Mouse (Mus musculus): ENCODE data around the gene Lrp1.

Lrp1 gene

DNA sequence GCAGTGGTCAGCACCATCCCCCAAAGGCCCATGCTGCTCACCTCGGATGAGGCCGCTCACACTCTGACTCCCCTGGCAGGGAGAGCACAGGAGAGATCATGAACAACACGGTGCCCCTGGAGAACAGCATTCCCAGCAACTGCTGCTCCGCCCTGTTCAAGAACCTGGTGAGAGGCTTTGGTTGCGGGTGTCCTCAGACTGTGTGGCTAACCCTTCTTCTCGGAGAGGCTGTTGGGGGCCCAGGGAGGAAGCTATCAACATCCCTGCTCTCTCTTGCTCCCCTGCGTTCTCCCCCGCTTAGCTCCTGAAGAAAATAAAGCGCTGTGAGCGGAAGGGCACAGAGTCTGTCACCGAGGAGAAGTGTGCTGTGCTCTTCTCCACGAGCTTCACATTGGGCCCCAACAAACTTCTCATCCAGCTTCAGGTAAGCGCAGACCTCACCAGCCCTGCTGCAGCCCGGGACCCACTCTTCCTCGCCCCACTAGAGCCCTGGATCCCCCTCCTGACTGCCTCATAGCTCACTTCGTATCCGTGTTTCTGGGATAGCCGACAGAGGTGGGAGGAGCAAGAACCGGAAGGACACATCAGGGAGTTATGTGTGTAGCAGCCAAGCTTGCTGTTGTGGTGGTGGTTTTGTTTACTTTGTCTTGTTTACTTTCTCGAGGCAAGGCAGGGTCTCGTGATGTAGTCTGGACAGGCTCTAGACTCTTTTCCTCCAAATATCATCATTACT lies 32.1 kb upstream of the Lrp1 start:
- no peak for DNase-seq (ENCODE audit: inconsistent age in 2 of 2, low spot score in 1 of 2)

DNA sequence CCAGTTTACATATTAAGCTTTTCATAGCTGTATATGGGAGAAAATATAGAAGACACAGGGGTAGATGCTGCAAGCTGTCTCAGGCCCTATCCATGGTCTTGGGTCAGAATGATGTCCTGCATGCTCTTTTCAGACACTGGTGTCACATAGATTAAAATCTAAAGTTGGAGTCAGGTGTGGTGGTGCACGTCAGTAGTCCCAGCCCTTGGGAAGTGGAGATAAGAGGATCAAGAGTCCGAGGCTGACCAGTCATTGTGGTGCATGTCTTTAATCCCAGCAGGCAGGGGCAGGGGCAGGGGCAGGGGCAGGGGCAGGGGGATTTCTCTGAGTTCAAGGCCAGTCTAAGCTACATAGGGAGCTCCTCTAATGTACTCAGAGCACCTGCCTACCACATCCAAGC lies 24.8 kb upstream of the Lrp1 start:
- no peak for DNase-seq (ENCODE audit: inconsistent age in 2 of 2, low spot score in 1 of 2)

DNA sequence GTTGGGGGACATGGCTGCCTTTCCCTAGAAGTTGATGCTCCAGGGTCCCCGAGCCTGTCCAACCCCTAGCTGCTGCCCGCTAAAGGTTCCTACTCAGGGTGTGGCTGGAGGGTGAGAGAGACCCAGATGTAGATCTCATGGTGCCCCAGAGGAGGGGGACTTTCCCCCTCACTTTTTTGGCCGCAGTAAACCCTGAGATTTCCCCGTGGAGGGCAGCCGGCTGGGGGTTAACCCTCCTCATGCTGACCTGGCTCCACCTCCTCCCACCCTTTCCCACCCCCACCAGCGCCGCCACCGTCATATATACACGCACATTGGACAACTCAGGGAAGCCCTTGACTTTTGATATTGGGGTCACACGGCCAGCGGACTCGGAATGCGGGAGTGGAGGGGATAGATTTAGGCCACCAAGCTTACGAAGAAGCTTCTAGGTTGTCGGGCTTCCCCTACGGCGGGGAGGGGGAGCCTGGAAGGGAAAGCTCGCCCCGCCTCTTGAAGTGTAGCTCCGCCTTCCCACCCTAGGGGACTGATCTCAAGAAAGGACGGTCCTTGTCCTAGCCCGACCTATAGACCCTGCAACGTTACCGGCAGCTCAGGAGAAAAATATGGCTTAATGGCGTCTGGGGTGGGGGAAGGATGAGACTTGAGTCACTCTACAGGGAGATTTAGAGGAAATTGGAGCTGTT lies 22.7 kb upstream of the Lrp1 start:
- DNase-seq (ENCODE audit: inconsistent age in 2 of 2, low spot score in 1 of 2), result peak; percentile 88 to 96

DNA sequence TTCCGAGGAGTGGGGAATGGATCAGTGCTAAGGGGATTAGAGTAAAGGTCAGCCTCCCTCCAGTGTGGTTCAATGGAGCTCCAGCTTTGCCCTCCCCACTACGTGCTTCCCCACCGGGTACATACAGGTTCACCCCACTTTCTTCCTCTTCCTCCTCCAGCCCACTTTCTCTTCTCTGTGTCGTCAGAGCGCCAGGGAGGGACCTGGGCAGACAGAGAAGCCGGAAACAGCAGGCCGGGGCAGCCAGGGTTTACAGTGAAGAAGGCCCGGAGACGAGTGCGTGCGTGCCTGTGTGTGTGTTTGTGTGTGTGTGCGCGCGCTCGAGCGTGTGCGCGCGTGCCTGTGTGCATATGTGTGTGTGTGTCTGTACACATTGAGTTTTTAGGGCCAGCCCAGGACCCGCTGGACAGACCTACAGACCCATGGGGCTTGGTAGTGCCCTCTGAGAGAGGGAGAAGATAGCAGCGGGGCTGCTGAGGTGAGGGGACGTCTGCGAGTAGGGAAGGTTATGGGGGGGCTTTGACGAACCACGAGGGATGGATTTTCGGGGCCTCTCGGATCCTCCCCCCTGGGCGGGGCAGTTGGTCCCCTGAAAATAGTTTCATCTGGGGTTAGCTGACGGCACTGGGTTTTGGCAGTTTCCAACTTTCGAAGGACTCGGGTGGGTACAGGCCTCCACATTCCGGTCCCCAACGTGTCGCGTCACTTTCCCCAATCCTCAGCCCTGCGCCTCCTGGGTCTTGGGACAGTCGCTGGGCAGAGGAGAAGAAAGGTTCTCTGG lies 22.0 kb upstream of the Lrp1 start, which contains the start of gene Stat6:
Gene Stat6, plus strand, starts transcription at position 215 of the 781 bp plus-strand sequence.
- peak; percentile 88 to 95 for DNase-seq (ENCODE audit: inconsistent age in 2 of 2, low spot score in 1 of 2)

DNA sequence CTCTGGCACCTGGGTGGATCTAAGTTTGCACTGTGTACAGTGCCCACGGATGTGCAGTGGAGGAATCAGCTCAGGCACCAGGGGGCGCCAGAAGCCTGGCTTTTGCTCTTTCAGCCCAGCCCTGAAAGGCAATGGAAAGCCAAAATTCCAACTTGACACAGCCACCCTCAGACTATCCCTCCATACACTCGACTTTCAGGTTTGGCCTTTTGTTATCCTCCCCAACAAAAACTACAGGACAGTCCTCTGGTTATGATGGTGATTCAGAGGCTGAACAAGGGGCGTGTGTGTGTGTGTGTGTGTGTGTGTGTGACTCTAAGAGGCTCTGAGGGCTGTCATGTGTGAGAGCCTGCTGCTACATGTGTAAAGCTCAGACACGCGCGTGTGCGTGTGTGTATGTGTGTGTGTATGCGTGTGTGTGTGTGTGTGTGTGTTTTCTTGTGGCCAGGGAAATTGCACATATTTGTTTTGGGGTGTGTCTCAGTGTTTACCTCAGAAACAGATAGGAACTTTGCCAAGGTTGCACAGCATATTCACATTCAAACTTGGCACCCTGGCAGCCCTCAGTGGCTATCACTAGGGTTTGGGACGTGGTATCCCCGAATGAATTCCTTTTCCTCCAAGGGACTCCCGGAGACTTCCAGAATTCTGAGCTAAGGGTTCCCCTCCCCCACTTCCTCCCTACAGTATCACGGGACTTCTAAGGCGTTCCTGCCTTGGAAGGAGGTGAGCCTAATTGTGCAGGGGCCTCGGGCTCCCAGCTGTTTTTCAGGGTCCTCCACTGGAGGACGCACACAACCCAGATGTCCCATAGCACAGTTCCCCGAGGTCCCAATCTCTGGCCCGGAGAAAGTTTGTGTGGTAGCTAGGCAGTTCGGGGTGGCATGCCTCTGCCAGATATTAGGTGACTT lies 21.2 kb upstream of the Lrp1 start:
- peak; percentile 90 to 97 for DNase-seq (ENCODE audit: inconsistent age in 2 of 2, low spot score in 1 of 2)

DNA sequence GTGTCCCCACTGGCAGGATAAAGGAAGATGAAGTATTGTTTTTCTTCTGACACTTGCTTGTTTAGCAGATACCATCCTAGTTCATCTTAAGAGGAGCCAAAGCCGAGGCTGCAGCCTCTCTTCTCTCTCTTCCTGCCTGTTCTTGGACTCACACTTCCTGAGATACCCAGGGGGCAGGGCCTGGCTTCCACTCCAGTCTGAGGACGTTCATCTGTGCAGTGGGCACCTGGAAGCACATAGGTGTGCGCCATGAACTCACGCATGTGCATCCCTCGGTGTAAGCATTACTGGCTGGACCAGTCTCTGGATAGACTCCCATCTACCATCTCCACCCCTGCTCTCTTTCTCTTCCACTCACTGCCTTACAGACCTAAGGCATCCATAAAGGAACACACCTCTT lies 19.5 kb upstream of the Lrp1 start:
- no peak for DNase-seq (ENCODE audit: inconsistent age in 2 of 2, low spot score in 1 of 2)

DNA sequence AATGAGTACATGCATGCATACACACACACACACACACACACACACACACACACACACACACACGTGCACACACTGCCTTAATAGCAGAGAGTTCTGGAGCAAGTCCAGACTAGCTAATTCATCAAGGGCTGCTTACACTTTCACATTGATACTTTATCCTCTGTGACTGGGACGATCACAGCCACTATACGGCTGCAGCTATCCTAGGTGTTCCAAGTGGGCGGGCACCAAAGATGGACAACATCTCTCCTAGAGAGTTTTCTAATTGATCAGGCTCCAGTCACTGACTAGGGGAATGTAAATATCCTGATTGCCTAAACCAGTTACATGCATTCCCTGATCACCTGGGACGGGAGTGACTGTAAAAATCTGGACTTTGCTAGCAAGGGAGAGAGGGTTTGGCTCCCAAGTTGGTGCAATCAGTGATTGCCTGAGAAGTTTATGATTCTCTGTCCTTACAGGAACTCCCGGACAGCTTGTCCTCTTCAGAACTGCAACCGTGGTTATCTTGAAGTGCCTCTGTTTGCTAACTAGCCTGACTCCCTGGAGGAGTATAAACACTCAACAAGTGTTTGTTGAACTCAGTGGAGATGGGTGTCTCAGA lies 11.8 kb upstream of the Lrp1 start:
- DNase-seq (ENCODE audit: inconsistent age in 2 of 2, low spot score in 1 of 2), result no peak

DNA sequence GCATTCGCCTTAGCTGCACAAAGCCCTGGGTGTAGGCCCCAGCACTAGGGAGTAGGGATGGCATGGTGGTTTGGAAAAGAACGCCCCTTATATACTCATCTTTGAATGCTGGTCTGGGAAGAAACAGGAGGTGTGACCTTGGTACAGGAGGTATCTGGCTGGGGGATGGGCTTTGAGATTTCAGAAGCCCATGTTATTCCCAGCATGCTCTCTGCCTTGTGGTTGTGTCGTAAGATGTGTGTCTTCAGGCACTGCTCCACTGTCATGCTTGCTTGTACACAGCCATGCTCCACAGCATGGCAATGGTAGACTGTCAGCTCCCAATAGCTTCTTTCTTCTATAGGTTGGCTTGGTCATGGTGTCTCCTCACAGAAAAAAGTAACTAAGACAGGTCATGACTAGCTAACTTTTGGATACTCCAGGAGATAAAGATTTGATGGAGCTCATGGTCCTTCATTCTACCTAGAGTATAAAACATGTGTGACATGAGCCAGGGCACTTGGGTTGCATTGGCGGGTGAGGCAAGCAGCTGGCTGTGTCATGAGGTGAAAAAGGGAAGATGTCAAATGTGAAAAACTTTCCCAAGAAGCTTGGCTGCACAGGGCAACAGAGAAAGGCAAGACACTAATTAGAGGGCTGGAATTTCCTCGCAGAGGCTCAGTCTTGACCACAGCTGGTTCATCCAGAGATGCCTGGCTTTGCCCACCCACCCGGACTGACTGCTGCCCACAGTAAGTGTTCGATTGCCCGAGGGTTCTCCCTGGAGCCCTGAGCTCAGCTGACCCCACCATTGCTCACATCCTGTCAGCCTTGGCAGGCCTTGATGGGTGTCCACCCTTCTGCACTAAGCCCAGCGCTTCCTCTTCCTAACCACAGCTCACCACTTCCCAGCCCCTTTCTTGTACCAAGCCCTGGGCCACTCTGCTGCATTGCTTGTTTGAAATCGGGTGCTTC lies 10.6 kb upstream of the Lrp1 start:
- no peak for DNase-seq (ENCODE audit: inconsistent age in 2 of 2, low spot score in 1 of 2)

DNA sequence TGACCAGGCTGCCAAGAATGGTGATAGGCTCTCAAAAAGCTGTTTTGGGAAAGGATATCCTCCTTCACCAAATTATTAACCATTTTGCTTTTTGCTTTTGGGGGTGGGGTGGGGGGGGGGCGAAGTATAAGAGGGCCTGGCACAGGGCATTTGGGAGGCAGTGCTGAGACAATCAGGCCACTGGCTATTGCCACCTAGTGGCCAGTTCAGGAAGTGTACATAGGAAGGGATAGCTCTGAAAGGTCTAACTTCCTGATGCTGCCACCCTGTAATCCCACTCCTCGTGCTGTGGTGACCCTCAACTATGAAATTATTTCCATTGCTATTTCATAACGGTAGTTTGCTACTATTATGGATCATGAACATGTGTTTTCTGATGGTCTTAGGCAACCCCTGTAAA lies 5.5 kb upstream of the Lrp1 start:
- peak; percentile 45 to 74 for DNase-seq (ENCODE audit: inconsistent age in 2 of 2, low spot score in 1 of 2)

DNA sequence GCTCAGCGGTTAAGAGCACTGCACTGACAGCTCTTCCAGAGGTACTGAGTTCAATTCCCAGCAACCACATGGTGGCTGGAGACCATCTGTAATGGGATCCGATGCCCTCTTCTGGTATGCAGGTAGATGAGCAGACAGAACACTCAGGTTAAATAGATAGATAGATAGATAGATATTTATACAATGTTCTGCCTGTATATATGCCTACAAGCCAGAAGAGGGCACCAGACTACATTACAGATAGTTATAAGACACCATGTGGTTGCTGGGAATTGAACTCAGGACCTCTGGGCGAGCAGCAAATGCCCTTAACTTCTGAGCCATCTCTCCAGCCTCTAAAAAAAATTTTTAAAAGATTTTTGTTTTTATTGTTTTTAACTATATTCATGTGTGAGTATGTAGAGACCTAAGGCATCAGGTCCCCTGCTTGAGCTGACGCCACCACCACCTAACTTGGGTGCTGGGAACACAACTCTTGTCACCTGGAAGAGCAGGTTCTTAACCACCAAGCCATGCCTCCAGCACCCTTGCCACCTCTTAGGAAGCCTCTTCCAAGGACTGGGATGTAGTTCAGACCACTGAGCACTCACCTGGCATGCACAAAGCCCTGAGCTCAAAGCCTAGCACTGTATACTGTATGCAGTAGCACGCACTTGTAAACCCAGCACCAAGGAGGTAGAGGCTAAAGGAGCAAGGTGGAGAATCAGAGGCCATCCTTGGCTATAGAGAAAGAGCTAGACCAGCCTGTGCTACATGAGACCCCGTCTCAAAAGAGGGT lies 2.7 kb upstream of the Lrp1 start:
- no peak for DNase-seq (ENCODE audit: inconsistent age in 2 of 2, low spot score in 1 of 2)

DNA sequence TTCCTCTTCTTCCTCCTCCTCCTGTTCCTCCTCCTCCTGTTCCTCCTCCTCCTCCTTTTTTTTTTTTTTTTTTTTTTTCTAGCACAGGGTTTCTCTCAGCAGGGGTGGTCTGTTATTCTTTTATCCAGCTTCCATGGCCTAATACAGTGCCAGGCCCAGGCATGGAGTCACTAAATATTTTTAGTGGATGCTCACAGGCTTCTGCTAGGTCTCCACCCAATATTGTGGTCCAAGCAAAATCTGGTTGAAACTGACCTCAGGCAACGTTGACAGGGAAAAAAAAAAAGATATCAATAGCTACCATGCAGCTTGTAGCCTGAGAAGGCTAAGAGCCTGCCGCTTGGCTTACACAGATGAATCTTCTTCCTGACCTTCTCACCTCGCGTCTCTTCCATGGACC lies 1.7 kb upstream of the Lrp1 start:
- DNase-seq (ENCODE audit: inconsistent age in 2 of 2, low spot score in 1 of 2), result no peak

DNA sequence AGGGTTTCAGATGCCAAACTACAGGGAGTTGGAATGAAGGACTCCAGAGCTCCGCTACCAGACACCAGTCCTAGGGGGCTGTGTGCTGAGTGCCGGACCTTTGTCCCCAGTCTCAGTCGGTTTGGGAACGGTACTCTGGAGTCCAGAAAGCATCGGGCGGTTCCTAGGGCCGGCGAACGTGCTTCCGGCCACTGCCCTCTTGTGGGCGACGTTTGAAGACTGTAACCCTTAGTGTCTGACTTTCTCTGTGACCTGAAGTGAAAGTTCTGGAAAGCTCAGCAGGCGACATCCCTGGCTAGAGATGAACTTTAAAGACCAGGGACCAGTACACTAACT lies 1.1 kb upstream of the Lrp1 start:
- peak; percentile 88 to 96 for DNase-seq (ENCODE audit: inconsistent age in 2 of 2, low spot score in 1 of 2)

DNA sequence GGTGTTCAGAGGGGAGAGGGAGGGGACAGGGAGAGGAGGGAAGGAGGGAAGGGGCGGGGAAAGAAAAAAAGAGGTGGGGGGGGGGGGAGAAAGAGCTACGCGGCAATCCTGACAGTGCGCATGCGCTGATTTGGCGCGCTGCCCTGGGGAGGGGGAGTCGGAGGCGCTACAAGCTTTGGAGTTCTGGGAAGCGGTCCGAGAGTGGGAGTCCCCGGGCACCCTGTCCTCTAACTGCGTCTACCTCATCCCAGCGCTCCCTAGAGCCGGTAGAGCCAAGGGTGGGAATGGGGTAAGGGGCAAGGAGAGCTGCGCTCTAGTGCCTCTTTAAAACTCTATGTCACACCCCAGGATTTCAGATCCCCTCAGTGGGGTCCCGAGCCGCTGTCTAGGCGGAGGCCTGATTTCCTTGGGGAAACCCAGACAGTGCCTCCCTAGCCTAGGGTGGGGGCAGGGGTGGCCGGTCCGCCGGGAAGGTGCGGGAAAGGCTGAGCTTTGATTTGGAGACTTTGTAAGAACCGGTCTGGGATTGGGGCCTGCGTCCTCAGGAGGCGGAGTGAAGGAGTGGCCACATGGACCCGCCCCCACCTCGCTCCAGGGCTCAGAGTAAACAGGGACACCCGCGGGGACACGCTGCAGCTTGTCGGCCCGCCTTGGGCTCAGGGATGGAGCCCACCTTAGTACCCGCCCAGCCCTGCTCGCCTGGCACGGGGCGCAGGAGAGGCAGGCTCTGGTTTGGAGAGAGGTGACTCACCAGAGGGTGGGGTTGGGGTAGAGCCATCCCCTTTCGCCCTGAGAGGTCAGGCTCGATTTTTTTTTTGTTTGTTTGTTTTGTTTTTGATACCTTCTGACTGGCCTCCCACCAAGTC lies 476 bp upstream of the Lrp1 start:
- peak; percentile 95 to 98 for DNase-seq (ENCODE audit: inconsistent age in 2 of 2, low spot score in 1 of 2)

DNA sequence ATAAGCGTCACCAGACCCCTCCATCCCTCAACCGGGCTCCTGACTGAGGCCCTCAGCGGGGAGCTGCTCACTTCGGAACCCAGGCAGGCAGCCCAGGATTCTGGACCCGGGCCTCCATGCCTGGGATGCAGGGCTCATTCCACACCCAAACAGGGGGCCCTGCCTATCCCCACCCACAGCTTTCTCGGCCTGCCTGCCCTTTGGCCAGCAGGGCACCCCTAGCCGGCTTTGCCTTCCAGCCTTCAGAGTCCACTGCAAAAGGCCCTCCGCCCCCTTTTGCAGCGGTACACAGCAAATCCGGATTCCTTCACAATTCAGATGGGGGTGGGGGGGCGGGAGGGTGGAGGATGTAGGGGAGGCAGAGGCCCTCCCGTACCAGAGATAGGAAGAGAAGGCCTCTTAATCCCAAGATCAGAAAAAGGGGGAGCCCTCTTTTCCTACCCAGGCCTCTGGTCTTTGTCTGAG lies 975 bp downstream of the Lrp1 start:
- peak; percentile 41 to 68 for DNase-seq (ENCODE audit: inconsistent age in 2 of 2, low spot score in 1 of 2)

DNA sequence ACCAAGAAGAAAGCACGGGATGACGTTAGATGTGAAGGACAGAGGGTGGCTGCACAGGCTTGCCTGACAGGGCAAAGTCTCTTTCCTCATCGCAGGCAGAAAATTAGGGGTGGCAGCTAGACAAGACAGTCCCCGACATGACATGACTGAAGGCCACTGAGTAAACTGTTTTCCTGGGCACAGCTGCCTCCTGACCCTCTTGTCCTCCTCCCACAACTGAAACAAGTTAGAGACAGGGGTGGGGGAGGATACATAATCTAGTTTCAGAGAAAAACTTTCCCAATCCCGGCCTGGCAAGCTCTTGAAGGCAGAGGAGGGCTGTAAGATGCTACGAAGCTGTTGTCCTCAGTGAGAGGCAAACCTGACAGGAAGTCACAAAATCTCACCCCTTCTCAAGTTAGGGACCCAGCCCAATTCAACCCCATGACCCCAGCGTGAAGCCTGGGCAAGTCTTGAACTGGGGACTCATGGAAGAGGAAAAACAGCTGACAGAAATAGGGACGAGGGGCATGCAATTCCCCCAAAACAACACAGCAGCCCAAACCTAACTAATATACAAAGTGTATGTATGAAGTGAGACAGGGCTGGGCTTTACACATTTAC lies 1.7 kb downstream of the Lrp1 start:
- peak in 1 of 2 experiments; percentile 77 for DNase-seq (ENCODE audit: inconsistent age in 2 of 2, low spot score in 1 of 2)

DNA sequence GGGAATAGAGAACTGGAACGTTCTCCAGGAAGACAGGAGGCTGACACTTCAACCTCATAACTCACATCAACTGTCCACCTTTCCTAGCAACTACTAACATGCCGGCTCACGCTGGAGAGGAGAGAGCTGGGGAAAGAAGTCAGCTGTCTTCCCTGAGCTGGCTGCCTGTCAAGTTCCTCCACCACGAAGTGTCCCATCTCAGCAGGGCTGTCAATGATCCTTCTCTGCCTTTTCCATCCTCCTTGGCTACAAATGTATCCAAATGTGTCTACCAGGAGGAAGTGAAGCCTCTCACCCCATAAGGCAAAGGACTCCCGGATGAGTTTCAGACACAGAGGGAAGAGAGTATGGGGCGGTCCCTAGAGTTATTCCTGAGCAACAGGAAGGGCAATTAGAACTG lies 2.8 kb downstream of the Lrp1 start:
- DNase-seq (ENCODE audit: inconsistent age in 2 of 2, low spot score in 1 of 2), result peak in 1 of 2 experiments; percentile 62

DNA sequence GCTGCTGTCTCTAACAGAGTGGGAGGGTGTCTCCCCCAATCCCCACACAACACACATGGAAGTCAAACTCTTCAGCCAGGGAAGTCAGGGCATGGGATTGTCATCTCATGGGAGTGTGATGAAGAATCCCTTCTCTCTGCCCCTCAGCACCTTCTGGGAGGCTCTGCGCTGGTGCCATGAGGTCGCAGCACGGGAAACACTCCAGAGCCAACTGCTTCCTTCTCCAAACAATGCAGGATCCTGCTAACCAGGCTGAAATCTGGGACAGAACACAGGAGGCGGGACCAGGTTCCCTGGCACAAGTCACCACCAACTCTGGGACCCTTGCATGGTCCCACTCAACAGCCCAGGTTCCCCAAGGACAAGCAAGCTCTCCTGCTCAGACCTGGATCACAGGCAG lies 3.7 kb downstream of the Lrp1 start:
- DNase-seq (ENCODE audit: inconsistent age in 2 of 2, low spot score in 1 of 2), result peak in 1 of 2 experiments; percentile 51

All from adrenal gland, adult (tissue).